Mouse (Mus musculus) gastrocnemius, adult 2 months (tissue): ENCODE results near the gene Pdgfa. TPM values are rescaled to one million over a fixed set of nuclear protein-coding genes. Genes with fewer than 3 reads are reported as not detected.
A peak's percentile ranks its signal among the peaks of the same experiment; 100 is the strongest.

Experiments
- DNase-seq: peaks from one replicate; pipeline ENCODE4 v3.0.0; 2022
- H3K27ac ChIP-seq: fragments of 200-600 bp; 2 replicates; pipeline ENCODE4 v1.8.1; 2022; ENCODE audit warnings: mild to moderate bottlenecking
- H3K4me3 ChIP-seq: fragments of 200-600 bp; 2 replicates; pipeline ENCODE4 v1.8.1; 2022; ENCODE audit warnings: mild to moderate bottlenecking, moderate library complexity
- CTCF ChIP-seq: fragments of 200-600 bp; IDR thresholded peaks from 2 replicates; pipeline ENCODE4 v1.8.1; 2022; ENCODE audit warnings: antibody characterized with exemption, mild to moderate bottlenecking, moderate library complexity
- intact Hi-C: fragments of 180-260 bp; cut with DNase I; formaldehyde crosslinking; loops from one replicate; pipeline ENCODE4 v1.15.1; 2025
- total RNA-seq, 2 experiments: library from RNA; stranded (reverse); gene quantifications; 2 replicates each; pipeline ENCODE4 v1.2.3; 2021

Gene Pdgfa
- total RNA-seq, 2 experiments from 2014 or later, result 17.8 to 27.4 TPM

DNA sequence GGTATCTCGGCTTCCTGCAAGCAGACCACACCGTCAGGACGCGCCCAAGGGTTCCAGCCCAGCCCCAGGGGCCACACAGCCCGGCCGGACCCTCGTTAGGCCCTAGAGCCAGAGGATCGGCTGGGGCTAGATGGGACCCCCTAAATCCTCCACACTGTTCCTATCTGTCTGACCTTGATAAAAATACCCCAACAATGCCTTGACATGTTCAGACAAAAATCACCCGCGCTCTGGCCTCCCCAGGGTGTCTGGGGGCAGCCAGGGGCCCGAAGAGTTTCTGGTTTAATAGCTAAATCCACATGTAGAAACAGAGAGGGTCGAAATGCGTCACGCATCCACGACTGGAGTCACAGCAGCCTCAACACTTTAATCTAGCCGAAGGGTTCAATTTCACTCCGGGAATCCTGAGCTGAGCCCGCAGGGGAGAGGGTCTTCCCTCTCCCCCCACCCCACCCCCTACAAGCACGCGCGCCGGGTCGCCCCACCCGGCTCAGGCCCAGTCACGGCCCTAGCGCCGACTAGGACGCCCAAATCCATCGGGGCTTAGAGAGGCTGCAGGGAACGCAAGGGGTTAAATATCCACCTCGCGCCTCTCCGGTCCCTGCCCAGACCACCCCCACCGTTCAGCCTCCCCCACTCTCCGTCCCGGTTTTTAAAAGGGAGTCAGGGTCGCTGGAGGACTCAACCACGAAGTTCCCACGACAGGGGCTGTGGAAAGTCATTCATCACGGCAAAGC is 3.6 kb downstream of the Pdgfa start:
- peak; percentile 54 for DNase-seq
- peak overlapping the region; percentile 95 for H3K4me3 ChIP-seq
- H3K27ac ChIP-seq, result peak overlapping the region; percentile 99
- no peak for TF ChIP-seq CTCF
- intact Hi-C loops, result loop anchor here (2.0 to 5.0 kb wide), 3 partner anchors 15 to 61 kb away; no protein-coding TSS in a partner anchor

DNA sequence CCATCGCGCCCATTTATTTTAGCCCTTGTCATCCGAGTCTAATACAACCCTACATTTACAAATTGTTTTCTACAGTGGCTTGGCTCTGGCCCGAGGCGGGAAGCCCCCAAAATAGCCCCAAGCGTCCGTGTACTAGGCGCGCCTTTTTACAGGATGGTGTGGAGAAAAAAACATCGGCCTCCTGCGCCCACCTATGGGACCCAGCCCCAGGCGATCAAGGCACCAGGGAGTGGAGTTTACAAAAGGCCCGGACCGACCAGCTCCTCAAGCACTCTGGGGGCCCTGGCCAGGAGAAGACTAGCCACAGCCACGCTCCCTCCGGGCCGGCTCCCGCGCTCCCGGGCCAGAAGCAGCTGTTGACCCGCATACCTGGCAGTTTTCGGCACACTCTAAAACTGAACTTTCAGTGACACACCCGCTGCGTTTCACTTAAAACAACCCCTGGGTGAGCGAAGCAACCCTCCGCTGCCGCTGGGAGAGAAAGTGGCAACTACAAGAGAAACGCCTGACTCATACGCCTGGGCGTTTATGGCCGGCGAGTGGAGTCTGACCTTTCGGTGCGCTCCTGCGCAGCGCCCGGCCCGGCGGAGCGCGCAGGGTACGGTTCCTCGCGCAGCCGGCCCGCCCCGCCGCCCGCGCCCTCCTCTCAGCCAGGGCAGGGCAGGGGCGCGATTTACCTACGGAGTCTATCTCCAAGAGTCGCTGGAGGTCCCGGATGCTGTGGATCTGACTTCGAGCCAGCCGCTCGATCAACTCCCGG is 4.4 kb downstream of the Pdgfa start:
- intact Hi-C loops, result loop anchor here (5.0 kb wide), 1 partner anchor 60 kb away; no protein-coding TSS in a partner anchor
- peak overlapping the region; percentile 99 for H3K27ac ChIP-seq
- peak; percentile 79 for DNase-seq
- TF ChIP-seq CTCF, result no peak
- peak overlapping the region; percentile 95 for H3K4me3 ChIP-seq

DNA sequence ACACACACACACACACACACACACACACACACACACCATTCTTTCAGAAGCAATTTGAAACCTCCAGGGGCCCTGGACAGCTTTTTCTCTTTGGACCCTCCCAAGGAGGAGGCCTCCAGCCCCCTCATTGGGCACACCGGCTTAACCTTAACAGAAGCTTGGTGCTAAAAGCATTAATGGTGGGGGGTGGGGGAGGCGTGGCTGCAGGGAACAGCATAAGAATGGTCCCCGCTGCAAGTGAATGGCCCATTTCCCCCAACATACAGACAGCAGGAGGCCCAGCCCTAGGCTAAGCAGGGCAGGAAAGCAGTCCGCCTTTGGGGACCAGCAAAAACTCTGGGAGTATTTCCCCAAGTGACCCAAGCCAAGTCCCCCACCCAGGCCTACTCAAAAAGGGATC is 5.4 kb downstream of the Pdgfa start:
- H3K4me3 ChIP-seq, result peak overlapping the region; percentile 95
- intact Hi-C loops, result loop anchor here (5.0 kb wide), 1 partner anchor 59 kb away; no protein-coding TSS in a partner anchor

DNA sequence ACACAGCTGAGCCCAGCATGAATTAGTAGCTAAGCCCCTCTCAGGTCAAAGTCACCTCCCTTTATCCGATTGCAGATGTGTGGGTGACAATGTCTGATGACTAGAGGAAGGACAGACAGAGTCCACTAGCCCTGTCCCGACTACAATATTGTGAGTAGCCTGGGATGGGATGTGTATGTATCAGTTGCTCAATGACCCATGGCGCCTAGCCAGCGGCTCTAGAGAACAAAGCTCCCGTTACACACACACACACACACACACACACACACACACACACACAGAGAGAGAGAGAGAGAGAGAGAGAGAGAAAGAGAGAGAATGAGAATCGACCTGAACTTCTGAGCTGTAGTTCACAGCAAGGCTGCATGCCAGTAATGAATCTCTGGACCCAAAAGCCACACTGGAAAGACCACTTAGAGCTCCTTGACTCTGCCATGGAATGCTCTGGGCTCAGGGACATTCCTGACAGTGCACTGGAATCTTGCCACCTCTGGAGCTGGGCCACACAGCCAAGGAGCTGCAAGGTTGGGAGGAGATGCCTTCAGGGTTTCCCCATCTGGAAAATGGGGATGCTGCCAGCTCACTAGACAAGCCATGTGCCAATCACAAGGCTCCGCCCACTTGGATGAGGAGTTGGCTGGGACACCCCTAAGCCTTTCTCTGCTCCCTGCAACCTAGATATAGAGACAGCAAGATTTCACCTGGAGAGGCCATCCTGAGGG is 6.3 kb downstream of the Pdgfa start:
- peak overlapping the region; percentile 13; the same call in 1 of the 2 replicates for H3K4me3 ChIP-seq
- TF ChIP-seq CTCF, result no peak
- peak overlapping the region; percentile 58 for H3K27ac ChIP-seq
- peak; percentile 86 for DNase-seq
- intact Hi-C loops, result loop anchor here (5.0 kb wide), 1 partner anchor 59 kb away; no protein-coding TSS in a partner anchor

More for the DNA sequence above, 5.4 kb downstream of the Pdgfa start:
- DNase-seq, result no peak
- peak overlapping the region; percentile 99 for H3K27ac ChIP-seq
- TF ChIP-seq CTCF, result no peak

DNA sequence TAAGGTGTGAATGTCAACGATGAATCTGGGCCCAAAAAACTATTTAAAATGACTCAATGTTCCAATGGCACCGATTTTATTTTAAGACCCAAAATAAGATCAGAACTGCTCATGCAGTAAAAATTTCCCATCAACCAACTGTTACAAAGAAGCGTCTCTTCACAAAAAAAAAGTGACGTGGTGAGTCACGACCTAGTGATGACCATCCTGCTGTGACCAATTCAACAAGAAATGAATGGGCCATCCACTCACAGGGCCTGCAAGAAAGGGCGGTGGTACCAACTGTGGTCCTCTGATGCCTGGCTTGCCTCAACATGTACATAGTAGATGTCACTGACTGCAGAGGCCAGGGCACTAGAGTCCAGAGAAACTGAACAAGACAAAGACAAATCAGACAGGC is 7.6 kb downstream of the Pdgfa start:
- intact Hi-C loops, result no loop called here

DNA sequence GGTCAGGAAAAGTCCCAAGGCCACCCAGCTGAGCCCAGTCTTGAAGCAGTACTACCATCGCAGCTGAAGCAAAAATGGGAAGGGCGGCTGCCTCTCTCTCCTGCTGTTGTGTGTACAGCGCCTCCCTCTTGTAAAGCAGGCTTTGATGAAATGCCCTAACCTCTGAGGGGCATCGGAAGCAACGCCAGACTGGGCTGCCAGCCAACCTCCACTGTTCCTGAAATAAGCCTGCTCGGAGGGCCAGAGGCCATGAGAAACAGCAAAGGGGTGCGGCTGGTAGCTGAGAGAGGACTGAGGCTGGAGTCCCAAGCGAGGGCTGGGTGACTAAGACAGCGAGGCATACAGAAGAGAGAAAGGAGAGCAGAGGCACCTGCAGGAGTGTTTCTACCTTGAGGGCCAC is 8.4 kb downstream of the Pdgfa start:
- TF ChIP-seq CTCF, result peak; percentile 41
- Histone ChIP-seq H3K27ac (peak overlapping the region; percentile 75), H3K4me3 (0 out of 2 replicates have a peak overlapping the region, but pooled peaks have one; percentile 18)
- intact Hi-C loops, result no loop called here
- DNase-seq, result peak; percentile 90

More for the DNA sequence above, 7.6 kb downstream of the Pdgfa start:
- no peak for TF ChIP-seq CTCF
- Histone ChIP-seq H3K4me3 (no peak overlapping the region), H3K27ac (peak overlapping the region; percentile 75)
- DNase-seq, result no peak

DNA sequence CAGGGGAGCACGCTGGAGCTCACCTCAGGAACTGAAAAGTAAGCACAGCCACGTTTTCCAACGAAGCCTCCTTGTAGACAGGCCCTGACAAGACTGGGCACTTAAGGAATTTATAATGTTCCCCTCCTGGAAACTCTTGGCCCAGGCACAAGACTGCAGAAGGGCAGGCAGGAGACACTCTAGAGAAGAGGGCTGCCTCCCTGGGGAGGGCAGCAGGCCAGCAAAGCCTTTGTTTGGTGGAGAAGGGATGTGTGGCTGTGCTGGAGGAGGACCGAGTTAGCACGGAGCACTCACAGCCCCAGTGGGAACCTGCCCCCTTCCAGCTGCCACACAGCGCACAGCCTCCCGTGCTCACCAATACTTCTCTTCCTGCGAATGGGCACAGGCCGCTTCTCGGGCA is 9.2 kb downstream of the Pdgfa start:
- no peak for DNase-seq
- intact Hi-C loops, result no loop called here
- Histone ChIP-seq H3K27ac (peak overlapping the region; percentile 75; the same call in 1 of the 2 replicates), H3K4me3 (no peak overlapping the region)
- no peak for TF ChIP-seq CTCF

DNA sequence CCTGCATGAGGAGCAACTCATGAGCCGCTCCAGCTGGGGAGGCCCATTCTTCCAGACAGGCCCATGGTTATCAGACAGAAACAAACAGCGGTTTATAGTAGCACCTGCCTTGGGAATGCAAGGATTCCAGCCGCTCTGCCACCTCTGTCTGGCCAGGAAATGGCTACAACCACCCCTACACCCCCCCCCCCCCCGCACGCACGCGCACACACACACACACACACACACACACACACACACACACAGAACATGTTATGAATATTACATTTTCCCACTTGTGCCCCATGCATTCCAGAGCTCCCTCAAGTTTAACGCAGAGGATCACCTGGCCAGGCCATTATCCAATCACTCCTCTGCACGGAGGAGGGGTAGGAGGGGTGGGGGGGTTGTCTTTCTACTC is 15.2 kb downstream of the Pdgfa start:
- Histone ChIP-seq H3K4me3 (no peak overlapping the region), H3K27ac (no peak overlapping the region)
- intact Hi-C loops, result no loop called here
- DNase-seq, result no peak
- TF ChIP-seq CTCF, result no peak

DNA sequence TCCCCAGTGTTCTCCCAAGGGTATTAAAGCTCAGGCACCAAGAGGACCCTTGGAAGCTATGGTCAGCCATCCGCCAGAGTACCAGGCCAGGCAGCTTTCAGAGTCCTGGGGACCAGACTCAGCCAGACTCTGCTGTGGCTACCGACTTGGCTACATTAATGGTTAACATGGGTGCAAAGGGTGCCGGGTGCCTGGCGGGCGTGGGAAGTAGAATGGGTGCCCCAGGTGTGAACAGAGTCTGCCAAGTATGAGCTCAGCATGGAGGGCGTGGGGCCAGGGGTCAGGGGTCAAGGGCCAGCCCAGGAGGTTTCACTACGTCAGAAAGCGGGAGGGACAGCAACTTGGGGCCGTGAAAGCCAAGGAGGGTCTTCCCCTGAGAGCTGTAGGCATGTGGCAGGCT is 16.6 kb downstream of the Pdgfa start:
- DNase-seq, result no peak
- H3K4me3 ChIP-seq, result peak overlapping the region; percentile 15; the same call in 1 of the 2 replicates
- peak overlapping the region; percentile 21 for H3K27ac ChIP-seq
- TF ChIP-seq CTCF, result no peak
- intact Hi-C loops, result no loop called here

DNA sequence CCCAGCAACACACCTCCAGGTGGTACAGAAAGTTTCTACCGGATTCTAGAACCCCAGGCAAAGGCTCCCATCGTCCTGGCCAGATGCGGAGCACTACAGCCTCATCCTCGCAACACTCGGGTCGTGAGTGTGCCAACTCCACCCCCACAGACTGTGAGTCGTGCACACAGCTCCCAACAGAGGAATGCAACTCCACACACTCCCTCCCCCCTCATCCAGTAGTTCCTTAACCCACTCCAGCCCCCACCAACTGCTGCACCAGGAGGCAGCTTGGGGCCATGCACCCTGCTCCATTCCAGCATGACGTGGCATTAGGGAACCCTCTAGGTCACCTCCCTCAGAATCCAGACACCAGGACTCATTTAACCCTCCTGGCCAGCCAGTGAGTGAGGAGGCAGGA is 17.3 kb downstream of the Pdgfa start:
- no peak for TF ChIP-seq CTCF
- intact Hi-C loops, result loop anchor here (2.0 kb wide), 1 partner anchor 15 kb away; no protein-coding TSS in a partner anchor
- DNase-seq, result no peak
- Histone ChIP-seq H3K27ac (peak overlapping the region; percentile 21), H3K4me3 (no peak overlapping the region)

DNA sequence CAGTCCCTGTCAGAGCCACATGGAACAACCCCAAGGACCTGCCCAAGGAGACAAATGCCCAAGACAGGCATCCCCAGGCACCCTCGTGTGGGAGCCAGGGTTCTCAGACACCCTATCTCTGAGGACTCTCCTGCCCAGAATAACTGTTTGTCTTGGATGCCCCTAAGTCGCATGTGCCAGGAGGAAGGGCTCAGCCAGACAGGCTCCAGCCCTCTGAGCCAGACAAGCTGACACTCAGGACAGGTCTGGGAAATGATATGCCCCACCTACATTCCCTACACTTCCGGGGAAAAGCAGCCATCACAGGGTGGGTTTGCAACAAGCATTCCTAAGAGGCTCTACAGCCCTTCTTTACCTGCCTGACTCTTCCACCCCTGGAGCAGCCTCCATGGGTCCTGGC is 19.4 kb downstream of the Pdgfa start:
- intact Hi-C loops, result loop anchor here (2.0 kb wide), 1 partner anchor 17 kb away; no protein-coding TSS in a partner anchor
- Histone ChIP-seq H3K27ac (peak overlapping the region; percentile 59), H3K4me3 (no peak overlapping the region)
- DNase-seq, result peak; percentile 76
- TF ChIP-seq CTCF, result no peak

DNA sequence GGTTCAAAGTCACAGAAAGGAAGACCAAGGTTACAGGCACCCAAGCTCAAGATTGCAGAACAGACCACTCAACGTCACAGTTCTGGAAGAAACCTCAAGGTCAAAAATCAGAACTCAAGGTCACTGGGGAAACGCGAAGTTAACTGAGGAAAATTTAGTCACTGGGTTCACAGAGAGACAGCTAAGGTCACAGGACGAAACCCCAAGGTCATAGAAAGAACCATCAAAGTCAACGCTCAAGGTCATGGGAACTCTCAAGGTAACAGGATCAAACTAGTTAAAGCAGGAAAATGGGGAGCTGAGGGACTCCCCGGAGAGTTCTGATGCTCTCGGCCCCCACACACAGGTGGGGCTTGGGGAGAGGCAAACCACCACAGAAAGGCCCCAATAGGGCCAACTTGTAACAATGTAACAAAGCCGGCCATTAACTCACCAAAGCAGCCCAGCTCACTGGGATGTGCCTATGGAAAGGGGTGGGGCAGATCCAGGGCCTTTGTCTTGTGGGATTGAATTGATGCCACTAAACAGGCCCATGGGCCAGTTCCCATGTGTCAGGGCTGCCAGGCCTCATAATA is 22.2 kb downstream of the Pdgfa start:
- DNase-seq, result no peak
- H3K27ac ChIP-seq, result peak overlapping the region; percentile 0; the same call in 1 of the 2 replicates
- intact Hi-C loops, result no loop called here
- no peak for TF ChIP-seq CTCF
- H3K4me3 ChIP-seq, result no peak overlapping the region
